Mouse (Mus musculus): ENCODE data around the gene Fam43b. TPM values are rescaled to one million over a fixed set of nuclear protein-coding genes. Genes with fewer than 3 reads are reported as not detected.

Fam43b gene
- 0.05 and 0.06 TPM in 2 replicates for polyA plus RNA-seq (2012)

DNA sequence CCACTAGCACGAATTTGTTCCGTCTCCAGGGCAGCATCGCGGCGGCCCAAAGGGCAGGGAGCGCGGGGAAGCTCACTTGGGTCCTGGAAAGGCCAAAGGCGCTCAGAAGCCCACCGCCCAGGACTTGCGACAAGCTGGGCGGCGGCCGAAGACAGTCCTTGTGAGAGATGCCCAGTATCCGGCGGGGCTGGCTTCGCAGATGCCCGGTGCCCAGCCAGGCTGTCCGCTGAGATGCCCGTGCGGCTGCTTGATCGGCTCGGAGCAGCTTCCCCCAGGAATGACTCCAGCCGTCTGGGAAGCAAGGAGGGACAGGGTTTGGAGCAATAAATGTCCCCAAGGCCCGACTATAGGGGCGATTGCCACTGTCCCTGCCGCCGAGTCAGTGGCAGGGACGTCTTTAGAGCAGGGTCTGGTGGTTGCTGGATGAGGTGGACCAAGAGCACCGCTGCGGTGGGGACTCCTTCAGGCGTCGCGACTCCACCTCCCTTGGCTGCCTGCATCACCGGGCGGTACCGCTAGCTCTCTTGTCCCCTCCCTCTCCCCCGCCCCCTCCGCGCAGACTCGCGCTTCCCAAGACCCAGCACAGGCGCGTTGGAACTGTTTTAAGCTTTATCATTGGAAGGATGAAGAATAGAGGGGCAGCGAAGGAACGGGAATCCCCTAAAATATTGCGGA is at the start of gene Fam43b:
Gene Fam43b, minus strand, starts transcription at position 558 of the 675 bp plus-strand sequence.

DNA sequence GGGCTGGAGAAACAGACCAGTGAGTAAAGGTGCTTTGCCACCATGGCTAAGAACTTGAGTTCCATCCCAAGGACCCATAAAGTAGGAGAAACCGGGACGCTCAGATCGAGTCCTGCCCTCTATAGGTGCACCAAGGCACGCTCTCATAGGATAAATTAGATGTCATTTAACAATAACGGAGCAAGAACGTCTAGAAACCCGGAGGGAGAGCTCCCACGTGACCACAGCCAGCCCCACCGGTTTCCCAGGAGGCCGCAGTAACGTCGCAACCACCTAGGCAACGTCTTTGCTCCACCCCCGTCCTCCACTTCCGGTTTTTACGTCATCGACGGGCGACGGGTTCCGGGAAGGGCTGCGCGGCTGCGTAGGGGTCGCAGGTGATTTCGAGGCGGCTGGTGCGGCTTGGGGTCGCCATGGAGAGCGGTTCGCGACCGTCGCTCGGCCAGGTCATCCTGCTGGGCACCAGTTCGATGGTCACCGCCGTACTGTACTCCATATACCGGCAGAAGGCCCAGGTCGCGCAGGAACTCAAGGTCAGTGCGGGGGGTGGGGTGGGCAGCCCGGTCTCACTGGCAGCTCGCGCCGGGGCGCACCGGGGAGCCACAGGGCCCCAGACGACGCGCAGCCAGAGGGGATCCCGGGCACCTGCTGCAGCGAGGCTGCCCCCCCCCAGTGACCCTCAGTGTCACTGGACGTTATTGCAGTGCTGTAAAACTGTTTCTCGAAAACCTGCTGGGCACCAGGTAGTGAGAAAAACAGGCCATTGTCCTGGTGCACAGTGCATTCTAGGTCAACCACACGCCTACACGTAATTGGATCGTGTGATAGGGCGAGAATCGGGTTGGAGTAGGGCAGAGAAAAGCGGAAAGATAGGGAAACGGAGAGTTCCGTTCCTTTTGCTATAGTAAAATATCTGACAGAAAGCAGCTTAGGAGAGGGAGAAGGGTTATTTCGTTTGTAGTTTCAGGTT is 38.3 kb upstream of the Fam43b start, which contains the start of gene Mul1:
Gene Mul1, plus strand, starts transcription at position 325 of the 970 bp plus-strand sequence.

GRCm38 (mm10) chr4:138367641-138368497 is 28.5 kb downstream of the Fam43b start, which contains the start of gene Cda:
Cda (minus strand) TSS chr4:138367992.

Other genes starting within 250 kb of the Fam43b start
- gene Hp1bp3, start 180.2 kb downstream of the Fam43b start, polyA plus RNA-seq (2012): 82.6 and 101 TPM in 2 replicates
- 58.2 and 65.0 TPM in 2 replicates for gene Sh2d5, start 146.1 kb downstream of the Fam43b start, polyA plus RNA-seq (2012)
- gene Kif17, start 146.1 kb downstream of the Fam43b start, polyA plus RNA-seq (2012): 10.1 and 15.7 TPM in 2 replicates
- gene Ddost, start 91.8 kb downstream of the Fam43b start, polyA plus RNA-seq (2012): 223 and 304 TPM in 2 replicates
- gene Pink1, start 70.2 kb downstream of the Fam43b start, polyA plus RNA-seq (2012): 96.7 and 103 TPM in 2 replicates
- gene Cda, start 28.5 kb downstream of the Fam43b start, polyA plus RNA-seq (2012): 0.13 TPM in 1 of 2 replicates, not detected in the other
- 29.0 and 37.7 TPM in 2 replicates for gene Mul1, start 38.1 kb upstream of the Fam43b start, polyA plus RNA-seq (2012)
- gene Camk2n1, start 57.8 kb upstream of the Fam43b start, polyA plus RNA-seq (2012): 1.1 TPM in 2 replicates
- not detected in 2 replicates for gene Vwa5b1, start 239.4 kb upstream of the Fam43b start, polyA plus RNA-seq (2012)